Mouse (Mus musculus) heart, postnatal 0 days (tissue): ENCODE data around the gene Fam217a. TPM values are rescaled to one million over a fixed set of nuclear protein-coding genes. Genes with fewer than 3 reads are reported as not detected.
A peak's percentile ranks its signal among the peaks of the same experiment; 100 is the strongest.

Source experiments
- ATAC-seq: fragments of 200-750 bp; cut with Nextera tagmentation; 2 replicates; pipeline ENCODE4 v1.8.0; 2017; ENCODE audit warnings: low read depth, moderate number of reproducible peaks, moderate library complexity; ENCODE audit not compliant: insufficient read depth
- DNase-seq: peaks from one replicate; pipeline ENCODE4 v3.0.0-alpha.2; 2016; ENCODE audit warnings: low spot score
- H3K27ac ChIP-seq: fragments of 300-500 bp; sonication (generic); 2 replicates; pipeline ENCODE4 v1.5.1; 2014; ENCODE audit warnings: low read depth, mild to moderate bottlenecking
- H3K27me3 ChIP-seq: fragments of 300-500 bp; sonication (generic); 2 replicates; pipeline ENCODE4 v1.6.1; 2014; ENCODE audit warnings: low read length, mixed read lengths; ENCODE audit not compliant: control insufficient read depth, insufficient read depth
- H3K36me3 ChIP-seq: fragments of 300-500 bp; sonication (generic); replicated peaks from 2 replicates; pipeline ENCODE4 v1.6.1; 2014; ENCODE audit warnings: low read length, mixed read lengths; ENCODE audit not compliant: control insufficient read depth, insufficient read depth
- H3K4me1 ChIP-seq: fragments of 300-500 bp; sonication (generic); 2 replicates; pipeline ENCODE4 v1.6.1; 2014; ENCODE audit warnings: antibody characterized with exemption; ENCODE audit not compliant: control insufficient read depth, insufficient read depth
- H3K4me2 ChIP-seq: fragments of 300-500 bp; sonication (generic); 2 replicates; pipeline ENCODE4 v1.6.1; 2014; ENCODE audit warnings: low read depth, mild to moderate bottlenecking, low read length, moderate library complexity
- H3K4me3 ChIP-seq: fragments of 300-500 bp; sonication (generic); 2 replicates; pipeline ENCODE4 v1.5.1; 2014; ENCODE audit warnings: low read depth, low read length
- H3K9ac ChIP-seq: fragments of 300-500 bp; sonication (generic); replicated peaks from 2 replicates; pipeline ENCODE4 v1.6.1; 2014; ENCODE audit warnings: low read depth, low read length, mixed read lengths
- H3K9me3 ChIP-seq: fragments of 300-500 bp; sonication (generic); replicated peaks from 2 replicates; pipeline ENCODE4 v1.6.1; 2016; ENCODE audit warnings: low read length; ENCODE audit not compliant: control insufficient read depth
- CTCF ChIP-seq: IDR thresholded peaks from 2 replicates; pipeline ENCODE4 v1.5.1; 2016; ENCODE audit warnings: antibody characterized with exemption, control low read depth, low read depth
- EP300 ChIP-seq: IDR thresholded peaks from 2 replicates; pipeline ENCODE4 v1.6.1; 2016; ENCODE audit warnings: antibody characterized with exemption, low read depth
- WGBS: fragments of 180-500 bp; shearing (Covaris S2); extraction: QIAGEN DNeasy Blood & Tissue Kit; methylation state at CpG from one replicate; pipeline ENCODE4 v1.1.7; 2014; 5-methylcytosine and 5-hydroxymethylcytosine counted together
- polyA plus RNA-seq: library from polyadenylated mRNA; unstranded; fragments of >200 nt; fragmentation: Nextera tagmentation; extraction: Ambion mirVana; gene quantifications from 2 replicates; pipeline ENCODE4 v1.2.1, GENCODE M21; 2015
- total RNA-seq: library from RNA; depleted of rRNA; stranded (reverse); fragments of >200 nt; gene quantifications from 2 replicates; pipeline ENCODE4 v1.2.3, GENCODE M21; 2014; ENCODE audit warnings: low replicate concordance

Fam217a gene
- total and polyA plus RNA-seq, 2 experiments from 2014 or later = 1.9 TPM; not detected in 1

DNA sequence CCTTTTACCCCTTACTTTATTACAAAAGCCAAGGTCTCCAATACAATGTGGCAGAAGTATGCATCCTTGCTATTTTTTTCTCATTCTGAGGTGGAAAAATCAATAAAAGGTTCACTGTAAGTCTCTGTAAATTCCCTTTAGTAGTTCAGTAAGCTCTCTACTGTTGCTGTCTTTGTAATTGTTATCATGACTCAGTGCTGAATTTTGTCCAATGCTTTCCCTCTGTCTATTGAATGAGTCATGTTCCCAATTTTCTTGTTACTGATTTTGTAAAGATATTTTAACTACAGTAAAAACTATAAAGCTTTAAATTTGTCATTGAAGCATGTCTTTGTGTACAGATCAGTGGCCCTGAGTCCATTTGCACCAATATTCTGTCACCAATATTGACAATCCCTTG, 18.3 kb upstream of the Fam217a start:
- Histone ChIP-seq H3K4me3 (no peak overlapping the region), H3K4me1 (no peaks in the 10 kb centered on the region), H3K27me3 (no peaks in the 10 kb centered on the region), H3K27ac (no peak overlapping the region), H3K36me3 (no peaks in the 10 kb centered on the region), H3K9me3 (no peaks in the 10 kb centered on the region), H3K4me2 (no peak overlapping the region), H3K9ac (no peak overlapping the region)
- ATAC-seq (no peak), DNase-seq (no peak)
- TF ChIP-seq EP300 = no peak

GRCm38 (mm10) chr13:34934931-34935644, 11.0 kb upstream of the Fam217a start:
- no peak for ATAC-seq
- Histone ChIP-seq H3K27ac (no peak overlapping the region), H3K4me1 (no peaks in the 10 kb centered on the region), H3K9ac (no peak overlapping the region), H3K4me3 (no peak overlapping the region), H3K4me2 (no peak overlapping the region), H3K36me3 (no peaks in the 10 kb centered on the region), H3K27me3 (no peaks in the 10 kb centered on the region), H3K9me3 (no peaks in the 10 kb centered on the region)
- 69% methylated on average over 10 of the region's 10 CpGs for WGBS
- no peak for DNase-seq
- TF ChIP-seq EP300 = no peak
- TF ChIP-seq CTCF = no peak

- 32% methylated on average over 36 of the region's 37 CpGs for WGBS
Observed at GRCm38 (mm10) chr13:34916520-34917167, 7.5 kb downstream of the Fam217a start.

DNA sequence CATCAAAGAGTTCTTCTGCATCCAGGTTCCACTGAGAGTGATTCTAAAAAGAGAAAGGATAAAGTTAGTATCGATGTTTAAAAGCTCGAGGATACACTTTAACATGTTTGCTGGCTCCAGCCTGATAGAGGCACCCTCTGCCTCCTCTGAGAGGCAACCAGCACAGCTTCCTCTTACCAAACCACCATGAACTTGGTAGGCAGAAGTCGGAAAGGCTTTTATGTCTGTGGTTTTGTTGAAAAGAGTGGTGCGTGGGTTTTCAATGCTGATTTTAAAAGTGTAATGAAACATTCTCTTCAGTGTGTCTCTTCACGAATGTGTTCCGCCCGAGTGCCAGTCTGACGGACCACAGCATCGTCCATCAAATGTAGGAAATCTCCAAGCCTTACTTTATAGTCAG, 9.5 kb downstream of the Fam217a start:
- no peaks in the 10 kb centered on the region for H3K36me3 ChIP-seq
- no peak overlapping the region for H3K4me3 ChIP-seq
- ATAC-seq (no peak), DNase-seq (no peak)
- peaks cover 5% of the 10 kb centered on the region; the same call in 1 of the 2 replicates for H3K4me1 ChIP-seq
- no peak overlapping the region for H3K27ac ChIP-seq
- WGBS = 77% methylated on average over 9 of the region's 9 CpGs
- H3K27me3 ChIP-seq = no peaks in the 10 kb centered on the region
- no peak overlapping the region for H3K9ac ChIP-seq
- H3K4me2 ChIP-seq = no peak overlapping the region
- no peaks in the 10 kb centered on the region for H3K9me3 ChIP-seq
- TF ChIP-seq CTCF = no peak
- TF ChIP-seq EP300 = no peak

More at GRCm38 (mm10) chr13:34916520-34917167, 7.5 kb downstream of the Fam217a start:
- ATAC-seq = peak; percentile 51
- Histone ChIP-seq H3K4me3 (peak overlapping the region; percentile 35), H3K27me3 (no peaks in the 10 kb centered on the region), H3K4me2 (peak overlapping the region; percentile 63), H3K36me3 (no peaks in the 10 kb centered on the region), H3K27ac (no peak overlapping the region), H3K4me1 (peaks cover 5% of the 10 kb centered on the region; the same call in 1 of the 2 replicates), H3K9ac (peak overlapping the region; percentile 28; the same call in 1 of the 2 replicates), H3K9me3 (no peaks in the 10 kb centered on the region)
- TF ChIP-seq EP300 (no peak), CTCF (no peak)
- DNase-seq = peak; percentile 8

- Histone ChIP-seq H3K27ac (no peak overlapping the region), H3K9me3 (no peaks in the 10 kb centered on the region), H3K4me2 (no peak overlapping the region), H3K9ac (no peak overlapping the region), H3K4me3 (no peak overlapping the region), H3K4me1 (no peaks in the 10 kb centered on the region), H3K36me3 (peaks cover 92% of the 10 kb centered on the region), H3K27me3 (no peaks in the 10 kb centered on the region)
- DNase-seq (no peak), ATAC-seq (no peak)
- 94% methylated on average over 1 of the region's 1 CpGs for WGBS
- TF ChIP-seq CTCF (no peak), EP300 (no peak)
Observed at GRCm38 (mm10) chr13:34892871-34893270, 31.2 kb downstream of the Fam217a start.
